Mouse (Mus musculus) cerebellum, postnatal 4 days (tissue): ENCODE measurements around the gene Cpt1b.

Experiments used
- DNase-seq, 2 experiments: peaks; one replicate each; pipeline ENCODE4 v3.0.0; 2022; ENCODE audit warnings: low spot score in 2 of 2, mixed read lengths in 1 of 2

The Cpt1b gene

DNA sequence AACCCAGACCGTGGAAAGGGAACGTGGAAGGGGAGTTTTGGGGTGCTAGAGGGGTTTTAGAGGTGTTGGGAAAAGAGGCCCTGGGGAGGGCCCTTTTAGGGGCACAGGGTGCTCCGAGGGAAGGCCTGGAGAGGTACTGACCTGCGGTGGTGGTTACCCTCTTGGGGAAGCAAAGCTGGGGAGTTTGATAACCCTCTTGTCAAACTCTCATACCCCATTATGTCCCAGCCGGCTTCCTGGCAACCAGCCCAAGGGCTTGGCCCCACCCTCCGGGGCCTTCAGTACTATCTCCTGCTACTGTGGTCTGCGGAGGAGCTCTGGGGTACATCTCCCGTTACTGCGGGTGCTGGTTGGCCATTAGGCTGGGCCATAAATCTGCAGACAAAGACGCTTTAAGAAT, 46.2 kb downstream of the Cpt1b start:
- no peak for DNase-seq

DNA sequence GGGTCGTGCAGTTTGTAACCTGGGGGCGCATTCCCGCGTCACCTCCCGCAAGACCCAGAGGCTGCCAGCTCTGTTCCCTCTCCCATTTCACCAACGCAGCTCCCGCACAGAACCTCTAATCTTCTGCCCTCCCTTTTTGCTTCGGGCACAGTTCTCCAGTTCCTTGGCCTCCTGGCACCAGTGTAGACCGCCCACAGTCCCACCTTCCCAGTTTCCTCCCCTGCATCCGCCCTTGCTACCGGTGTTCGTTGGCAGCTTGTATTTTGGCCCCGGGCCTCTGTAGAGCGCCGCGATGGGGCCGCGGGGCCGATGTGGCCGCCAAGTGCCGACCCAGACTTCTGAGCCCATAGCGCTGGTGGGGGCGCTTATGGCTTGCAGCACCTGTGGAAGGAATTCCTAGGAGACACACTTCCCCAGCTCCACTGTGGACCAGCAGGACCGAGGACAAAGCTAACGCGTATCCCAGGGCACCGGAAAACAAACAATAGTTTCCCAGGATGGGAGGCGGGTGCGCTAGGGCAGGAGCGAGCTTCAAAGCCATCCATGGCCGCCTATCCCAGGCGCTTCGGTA, 46.7 kb downstream of the Cpt1b start, which contains the start of gene Odf3b:
Odf3b (minus strand) TSS at position 452 of the 571 bp plus-strand sequence.
- no peak for DNase-seq

- no peak for DNase-seq
These were observed 47.5 kb downstream of the Cpt1b start for GRCm38 (mm10) chr15:89377938-89378828.

- no peak for DNase-seq
These were observed 48.3 kb downstream of the Cpt1b start for GRCm38 (mm10) chr15:89377362-89377761.

GRCm38 (mm10) chr15:89376957-89377356, 48.7 kb downstream of the Cpt1b start, which contains the start of gene Tymp:
Gene Tymp (minus strand): TSS chr15:89377039.
- no peak for DNase-seq

DNA sequence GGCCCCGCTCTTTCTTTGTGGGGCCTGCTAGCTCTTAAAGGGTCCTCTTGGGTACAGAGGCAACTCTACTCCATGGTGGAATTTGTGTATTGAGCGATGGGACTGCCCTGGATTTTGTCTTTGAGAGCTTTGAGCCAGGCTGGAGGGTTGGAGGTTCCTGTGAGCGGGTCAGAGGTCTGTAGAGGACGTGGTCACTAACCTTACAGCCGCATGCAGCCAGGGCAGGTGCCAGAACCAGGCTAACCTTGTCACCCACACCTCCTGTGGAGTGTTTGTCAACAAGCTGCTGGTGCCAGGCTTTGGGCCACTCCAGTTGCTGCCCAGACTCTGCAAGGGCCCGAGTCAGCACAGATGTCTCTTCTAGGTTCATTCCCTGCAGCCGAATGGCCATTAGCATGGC, 49.6 kb downstream of the Cpt1b start:
- no peak for DNase-seq

- no peak for DNase-seq
These were observed 50.7 kb downstream of the Cpt1b start for GRCm38 (mm10) chr15:89374801-89375534.

- DNase-seq = no peak
These were observed 51.3 kb downstream of the Cpt1b start for GRCm38 (mm10) chr15:89374340-89374739.

DNA sequence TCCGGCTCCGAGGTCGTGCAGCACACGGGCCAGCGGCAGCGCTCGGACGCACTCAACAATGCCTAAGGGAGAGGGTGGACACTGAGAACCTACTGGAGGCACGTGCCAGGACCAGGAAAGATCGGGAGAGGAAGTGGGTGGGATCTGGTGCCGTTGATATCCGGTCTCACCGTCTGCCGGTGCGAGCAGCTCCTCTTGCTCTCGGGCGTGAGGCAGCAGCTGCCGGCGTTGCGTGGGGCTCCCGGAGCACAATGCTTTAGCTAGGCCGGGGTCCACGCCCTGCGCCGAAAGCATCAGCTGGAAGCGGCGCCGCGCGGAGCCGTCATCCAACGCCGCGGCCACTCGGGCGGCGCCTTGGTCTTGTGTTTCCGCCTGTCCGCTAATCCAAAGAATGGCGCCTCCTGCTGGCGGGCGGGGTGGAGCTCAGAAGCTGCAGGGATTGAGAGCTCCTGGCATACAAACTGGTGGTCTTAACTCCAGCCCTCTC, 51.9 kb downstream of the Cpt1b start, which contains the start of gene Sco2:
Sco2 (minus strand) TSS at position 85 of the 487 bp plus-strand sequence.
- DNase-seq = peak; percentile 96 to 98

GRCm38 (mm10) chr15:89373027-89373761, 52.5 kb downstream of the Cpt1b start:
- DNase-seq = peak in 1 of 2 experiments; percentile 81

- DNase-seq = no peak
These were observed 53.1 kb downstream of the Cpt1b start for GRCm38 (mm10) chr15:89372536-89372935.

DNA sequence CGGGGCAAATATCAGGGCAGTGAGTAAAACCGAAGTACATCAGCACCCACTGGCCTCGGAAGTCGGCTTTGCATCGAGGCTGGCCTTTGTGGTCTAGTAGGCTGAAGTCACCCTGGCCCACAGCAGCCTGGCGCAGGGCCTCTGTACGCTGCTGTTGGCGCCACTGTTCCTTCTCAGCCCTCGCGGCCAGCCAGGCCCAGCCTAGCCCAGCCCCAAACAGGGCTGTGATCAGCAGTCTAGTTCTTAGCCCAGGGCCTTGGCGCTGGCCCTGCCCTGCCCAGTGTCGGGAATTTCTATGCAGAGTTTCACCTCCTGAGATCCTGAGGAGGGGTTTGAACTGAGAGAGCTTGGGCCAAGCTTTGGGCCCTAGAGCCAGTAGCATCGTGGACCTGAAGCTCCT, 53.6 kb downstream of the Cpt1b start:
- no peak for DNase-seq
